Mouse (Mus musculus): ENCODE data around the gene Dgcr8. TPM values are rescaled to one million over a fixed set of nuclear protein-coding genes. Genes with fewer than 3 reads are reported as not detected.

The Dgcr8 gene
- polyA plus RNA-seq, 1 experiment from 2014 or later = 20.3 TPM

DNA sequence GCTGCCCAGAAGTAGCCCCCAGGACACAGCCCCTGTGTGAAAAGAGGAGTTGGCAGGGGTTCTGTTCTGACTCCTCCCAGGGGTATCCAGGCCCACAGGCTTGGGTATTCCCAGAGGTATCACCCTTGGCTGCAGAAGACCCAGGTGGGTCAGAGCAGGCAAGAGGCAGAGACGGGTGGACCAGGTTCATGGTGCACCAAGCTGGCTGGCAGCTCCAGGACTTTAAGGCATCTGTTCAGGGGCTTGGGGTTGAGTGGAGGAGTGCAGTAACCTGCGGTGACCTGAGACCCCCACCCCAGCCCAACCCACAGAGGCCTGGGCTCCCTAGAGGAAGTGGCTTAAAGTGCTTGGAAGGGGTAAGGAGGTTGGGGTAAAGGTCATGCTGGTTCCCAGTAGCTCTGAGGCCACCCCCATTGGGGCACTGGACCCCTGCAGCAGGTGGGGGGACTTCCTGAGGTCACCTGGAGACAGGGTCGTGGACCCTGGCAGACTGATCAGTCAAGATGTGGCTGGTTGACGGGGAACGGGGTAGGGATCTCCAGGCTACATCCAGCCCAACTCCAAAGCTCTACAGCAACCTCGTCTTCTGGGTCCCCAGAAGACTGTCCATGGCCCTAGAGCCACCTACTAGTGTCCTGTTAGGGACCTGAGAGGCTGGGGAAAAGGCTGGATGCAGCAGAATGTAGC, 68.0 kb downstream of the Dgcr8 start:
- H3K9ac ChIP-seq (ENCODE audit: low read length) = no peak overlapping the region
- H3K4me1 ChIP-seq (ENCODE audit: control insufficient read depth, insufficient read depth, low read length) = peaks cover 15% of the 10 kb centered on the region
- no peak overlapping the region for H3K4me2 ChIP-seq (ENCODE audit: low read depth, low read length)
- H3K27ac ChIP-seq (ENCODE audit: low read length) = no peak overlapping the region
- ATAC-seq (replicated peaks; ENCODE audit: extremely low read depth, insufficient read depth, low FRiP score) = no peak
- 87% methylated on average over 6 of the region's 6 CpGs for WGBS
- H3K9me3 ChIP-seq (replicated peaks; ENCODE audit: control insufficient read depth, low read length) = no peaks in the 10 kb centered on the region
- peaks cover 31% of the 10 kb centered on the region for H3K36me3 ChIP-seq (ENCODE audit: control insufficient read depth, insufficient read depth)
- no peak overlapping the region for H3K4me3 ChIP-seq (ENCODE audit: low read length)
- H3K27me3 ChIP-seq (ENCODE audit: control insufficient read depth, insufficient read depth, low read length) = no peaks in the 10 kb centered on the region

DNA sequence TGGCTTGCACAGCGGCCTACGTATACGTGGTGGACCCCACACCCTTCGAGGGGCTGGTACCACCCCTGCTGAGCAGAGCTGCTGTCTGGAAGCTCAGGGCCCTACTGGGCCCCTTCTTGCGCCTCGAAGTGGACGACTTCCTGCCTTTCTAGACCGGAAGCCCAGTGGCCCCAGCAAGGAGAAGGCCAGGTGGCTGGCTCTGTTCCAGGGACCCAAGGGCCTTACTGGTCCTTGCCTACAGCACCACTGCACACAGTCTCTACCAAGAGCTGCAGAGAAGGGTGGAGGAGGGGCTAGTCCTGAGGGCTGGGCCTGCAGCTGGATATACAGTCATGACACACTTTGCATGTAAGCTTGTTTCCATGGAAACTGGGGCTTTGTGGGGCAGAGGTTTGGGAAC, 69.0 kb downstream of the Dgcr8 start:
- peak overlapping the region; percentile 41 for H3K9ac ChIP-seq (ENCODE audit: low read length)
- WGBS = 46% methylated on average over 8 of the region's 8 CpGs

DNA sequence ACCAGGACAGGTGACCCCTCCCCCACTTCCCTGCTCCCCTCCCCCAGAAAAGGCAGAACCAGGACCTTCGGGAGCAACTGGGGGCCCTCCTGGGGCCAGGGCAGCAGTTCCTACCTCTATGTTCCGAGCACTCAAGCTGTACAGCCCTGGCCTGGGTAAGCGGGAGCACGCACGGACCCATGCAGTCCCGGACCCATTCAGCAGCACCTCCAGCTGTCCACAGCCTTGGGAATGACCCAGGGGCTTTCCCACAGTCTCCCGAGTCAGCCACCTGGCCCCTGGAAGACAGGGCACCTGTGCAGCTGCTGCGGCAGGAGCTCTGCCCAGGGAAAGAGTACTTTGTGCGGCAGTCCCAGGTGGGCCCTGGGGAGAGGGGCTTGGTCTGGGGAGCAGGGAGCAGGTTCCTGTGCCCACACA, 70.5 kb downstream of the Dgcr8 start:
- Histone ChIP-seq H3K27ac (ENCODE audit: low read length) (no peak overlapping the region), H3K9me3 (replicated peaks; ENCODE audit: control insufficient read depth, low read length) (no peaks in the 10 kb centered on the region), H3K9ac (ENCODE audit: low read length) (no peak overlapping the region), H3K4me2 (ENCODE audit: low read depth, low read length) (no peak overlapping the region), H3K36me3 (ENCODE audit: control insufficient read depth, insufficient read depth) (peaks cover 8% of the 10 kb centered on the region), H3K4me3 (ENCODE audit: low read length) (no peak overlapping the region), H3K27me3 (ENCODE audit: control insufficient read depth, insufficient read depth, low read length) (no peaks in the 10 kb centered on the region), H3K4me1 (ENCODE audit: control insufficient read depth, insufficient read depth, low read length) (peaks cover 20% of the 10 kb centered on the region)
- 60% methylated on average over 9 of the region's 9 CpGs for WGBS
- ATAC-seq (replicated peaks; ENCODE audit: extremely low read depth, insufficient read depth, low FRiP score) = no peak

More for the DNA sequence above, 69.0 kb downstream of the Dgcr8 start:
- no peaks in the 10 kb centered on the region for H3K9me3 ChIP-seq (replicated peaks; ENCODE audit: control insufficient read depth, low read length)
- H3K36me3 ChIP-seq (ENCODE audit: control insufficient read depth, insufficient read depth) = peaks cover 22% of the 10 kb centered on the region
- peaks cover 15% of the 10 kb centered on the region for H3K4me1 ChIP-seq (ENCODE audit: control insufficient read depth, insufficient read depth, low read length)
- H3K27ac ChIP-seq (ENCODE audit: low read length) = 0 out of 2 replicates have a peak overlapping the region, but pooled peaks have one; percentile 7
- no peak overlapping the region for H3K4me2 ChIP-seq (ENCODE audit: low read depth, low read length)
- 0 out of 2 replicates have a peak, but pooled peaks have one; percentile 25 for ATAC-seq (replicated peaks; ENCODE audit: extremely low read depth, insufficient read depth, low FRiP score)
- no peak overlapping the region for H3K4me3 ChIP-seq (ENCODE audit: low read length)
- no peaks in the 10 kb centered on the region for H3K27me3 ChIP-seq (ENCODE audit: control insufficient read depth, insufficient read depth, low read length)

DNA sequence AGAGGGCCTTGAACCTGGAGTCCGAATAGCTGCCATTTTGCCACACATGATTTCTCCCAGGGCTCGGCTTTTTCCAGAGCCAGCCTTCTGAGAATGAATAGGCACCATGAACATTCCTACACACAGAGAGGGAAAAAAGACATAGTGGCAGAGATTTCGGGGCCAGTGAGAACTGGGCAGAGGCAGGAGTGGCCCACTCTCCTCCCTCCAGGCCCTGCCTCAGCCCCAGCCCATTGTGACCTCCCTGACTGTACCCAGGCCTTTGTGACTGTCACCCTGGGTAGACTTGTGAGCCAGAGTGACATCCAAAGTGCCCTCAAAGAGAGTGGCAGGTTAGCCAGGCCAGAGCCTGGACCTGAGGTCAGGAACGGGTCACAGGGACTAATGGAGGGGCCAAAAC, 71.5 kb downstream of the Dgcr8 start, which contains the start of gene Ccdc188:
Gene Ccdc188, plus strand, starts transcription at position 301 of the 400 bp plus-strand sequence.
- 84% methylated on average over 4 of the region's 4 CpGs for WGBS
- no peaks in the 10 kb centered on the region for H3K36me3 ChIP-seq (ENCODE audit: control insufficient read depth, insufficient read depth)
- no peaks in the 10 kb centered on the region for H3K27me3 ChIP-seq (ENCODE audit: control insufficient read depth, insufficient read depth, low read length)
- H3K4me1 ChIP-seq (ENCODE audit: control insufficient read depth, insufficient read depth, low read length) = peaks cover 20% of the 10 kb centered on the region
- H3K9ac ChIP-seq (ENCODE audit: low read length) = no peak within 1 kb of the TSS
- no peak within 1 kb of the TSS for H3K4me3 ChIP-seq (ENCODE audit: low read length)
- no peak within 1 kb of the TSS for H3K27ac ChIP-seq (ENCODE audit: low read length)
- no peak within 1 kb of the TSS for H3K4me2 ChIP-seq (ENCODE audit: low read depth, low read length)
- ATAC-seq (replicated peaks; ENCODE audit: extremely low read depth, insufficient read depth, low FRiP score) = no peak
- no peaks in the 10 kb centered on the region for H3K9me3 ChIP-seq (replicated peaks; ENCODE audit: control insufficient read depth, low read length)

- peak overlapping the region; percentile 24; the same call in 1 of the 2 replicates for H3K4me2 ChIP-seq (ENCODE audit: low read depth, low read length)
- H3K4me3 ChIP-seq (ENCODE audit: low read length) = no peak overlapping the region
- H3K36me3 ChIP-seq (ENCODE audit: control insufficient read depth, insufficient read depth) = no peaks in the 10 kb centered on the region
- peak overlapping the region; percentile 44; the same call in 1 of the 2 replicates for H3K9ac ChIP-seq (ENCODE audit: low read length)
- WGBS = 28% methylated on average over 7 of the region's 7 CpGs
- H3K9me3 ChIP-seq (replicated peaks; ENCODE audit: control insufficient read depth, low read length) = no peaks in the 10 kb centered on the region
- H3K27ac ChIP-seq (ENCODE audit: low read length) = peak overlapping the region; percentile 33
- peaks cover 12% of the 10 kb centered on the region for H3K4me1 ChIP-seq (ENCODE audit: control insufficient read depth, insufficient read depth, low read length)
- 0 out of 2 replicates have a peak, but pooled peaks have one; percentile 39 for ATAC-seq (replicated peaks; ENCODE audit: extremely low read depth, insufficient read depth, low FRiP score)
- peaks cover 5% of the 10 kb centered on the region for H3K27me3 ChIP-seq (ENCODE audit: control insufficient read depth, insufficient read depth, low read length)
These were observed 74.2 kb downstream of the Dgcr8 start for GRCm38 (mm10) chr16:18214858-18215257.

GRCm38 (mm10) chr16:18213689-18214088, 75.4 kb downstream of the Dgcr8 start:
- Histone ChIP-seq H3K4me3 (ENCODE audit: low read length) (no peak overlapping the region), H3K27ac (ENCODE audit: low read length) (no peak overlapping the region), H3K27me3 (ENCODE audit: control insufficient read depth, insufficient read depth, low read length) (peaks cover 6% of the 10 kb centered on the region), H3K4me2 (ENCODE audit: low read depth, low read length) (no peak overlapping the region), H3K4me1 (ENCODE audit: control insufficient read depth, insufficient read depth, low read length) (peaks cover 8% of the 10 kb centered on the region), H3K9me3 (replicated peaks; ENCODE audit: control insufficient read depth, low read length) (no peaks in the 10 kb centered on the region), H3K36me3 (ENCODE audit: control insufficient read depth, insufficient read depth) (no peaks in the 10 kb centered on the region), H3K9ac (ENCODE audit: low read length) (no peak overlapping the region)
- WGBS = 57% methylated on average over 6 of the region's 6 CpGs
- ATAC-seq (replicated peaks; ENCODE audit: extremely low read depth, insufficient read depth, low FRiP score) = no peak

GRCm38 (mm10) chr16:18211417-18212171, 77.5 kb downstream of the Dgcr8 start:
- Histone ChIP-seq H3K4me1 (ENCODE audit: control insufficient read depth, insufficient read depth, low read length) (peaks cover 5% of the 10 kb centered on the region), H3K9ac (ENCODE audit: low read length) (no peak overlapping the region), H3K9me3 (replicated peaks; ENCODE audit: control insufficient read depth, low read length) (no peaks in the 10 kb centered on the region), H3K27ac (ENCODE audit: low read length) (no peak overlapping the region), H3K4me2 (ENCODE audit: low read depth, low read length) (no peak overlapping the region), H3K4me3 (ENCODE audit: low read length) (no peak overlapping the region), H3K36me3 (ENCODE audit: control insufficient read depth, insufficient read depth) (no peaks in the 10 kb centered on the region), H3K27me3 (ENCODE audit: control insufficient read depth, insufficient read depth, low read length) (peaks cover 6% of the 10 kb centered on the region)
- no peak for ATAC-seq (replicated peaks; ENCODE audit: extremely low read depth, insufficient read depth, low FRiP score)
- WGBS = 44% methylated on average over 10 of the region's 10 CpGs

GRCm38 (mm10) chr16:18210701-18211416, 78.2 kb downstream of the Dgcr8 start:
- WGBS = 20% methylated on average over 8 of the region's 8 CpGs
- H3K9ac ChIP-seq (ENCODE audit: low read length) = no peak overlapping the region
- ATAC-seq (replicated peaks; ENCODE audit: extremely low read depth, insufficient read depth, low FRiP score) = peak; percentile 15; the same call in 1 of the 2 replicates

More at GRCm38 (mm10) chr16:18210701-18211416, 78.2 kb downstream of the Dgcr8 start:
- H3K4me2 ChIP-seq (ENCODE audit: low read depth, low read length) = no peak overlapping the region
- no peak overlapping the region for H3K4me3 ChIP-seq (ENCODE audit: low read length)
- peaks cover 5% of the 10 kb centered on the region for H3K4me1 ChIP-seq (ENCODE audit: control insufficient read depth, insufficient read depth, low read length)
- H3K9me3 ChIP-seq (replicated peaks; ENCODE audit: control insufficient read depth, low read length) = no peaks in the 10 kb centered on the region
- H3K27ac ChIP-seq (ENCODE audit: low read length) = no peak overlapping the region
- no peaks in the 10 kb centered on the region for H3K36me3 ChIP-seq (ENCODE audit: control insufficient read depth, insufficient read depth)
- H3K27me3 ChIP-seq (ENCODE audit: control insufficient read depth, insufficient read depth, low read length) = peaks cover 6% of the 10 kb centered on the region

All from heart, embryonic 16.5 days (tissue).